Mouse (Mus musculus) CH12.LX (cell line): ENCODE measurements around the gene Tgfbr1. TPM values are rescaled to one million over a fixed set of nuclear protein-coding genes. Genes with fewer than 3 reads are reported as not detected.

Experiments used
- DNase-seq: peaks from one replicate; pipeline ENCODE4 v3.0.0-alpha.2; 2013; ENCODE audit errors: extremely low read depth
- H3K27ac ChIP-seq: 2 replicates; pipeline ENCODE4 v1.5.1; 2012; ENCODE audit warnings: low read depth, mild to moderate bottlenecking, control low read depth, moderate library complexity; ENCODE audit not compliant: insufficient read depth
- H3K27me3 ChIP-seq: replicated peaks from 2 replicates; pipeline ENCODE3; 2012; ENCODE audit warnings: inconsistent platforms
- H3K36me3 ChIP-seq, 2 experiments: replicated peaks in 1 of 2; 2 replicates each; pipeline versions ENCODE3 to v1.6.1; 2012; ENCODE audit warnings: inconsistent platforms in 1 of 2, low read length in 1 of 2, mild to moderate bottlenecking in 1 of 2, mixed read lengths in 1 of 2, moderate library complexity in 1 of 2; ENCODE audit not compliant: control insufficient read depth in 1 of 2, insufficient read depth in 1 of 2
- H3K4me1 ChIP-seq, 2 experiments: 2 replicates each; pipeline ENCODE4 v1.6.1; 2012; ENCODE audit warnings: inconsistent platforms in 1 of 2, moderate library complexity in 1 of 2; ENCODE audit not compliant: insufficient read depth in 2 of 2, control insufficient read depth in 1 of 2
- H3K4me2 ChIP-seq: 2 replicates; pipeline ENCODE4 v1.6.1; 2012; ENCODE audit warnings: low read depth, mild to moderate bottlenecking, control low read depth; ENCODE audit not compliant: poor library complexity, insufficient read depth, severe bottlenecking
- H3K4me3 ChIP-seq, 3 experiments: fragments of 150-350 bp in 1 of 3; sonication (generic) in 1 of 3; replicated peaks in 1 of 3; 2 replicates each; pipeline versions ENCODE3 to v1.5.1; 2011 to 2012; ENCODE audit warnings: low read depth in 2 of 3, low read length in 2 of 3, mild to moderate bottlenecking in 2 of 3, moderate library complexity in 2 of 3, control low read depth in 1 of 3, improper control_type of control experiment in 1 of 3, inconsistent platforms in 1 of 3, mixed read lengths in 1 of 3; ENCODE audit not compliant: poor library complexity in 1 of 3
- H3K79me2 ChIP-seq: replicated peaks from 2 replicates; pipeline ENCODE4 v1.6.1; 2012; ENCODE audit warnings: mild to moderate bottlenecking, moderate library complexity; ENCODE audit not compliant: control insufficient read depth, poor library complexity, insufficient read depth, severe bottlenecking; ENCODE audit errors: extremely low read depth
- H3K9ac ChIP-seq: 2 replicates; pipeline ENCODE4 v1.6.1; 2012; ENCODE audit warnings: low read depth, mild to moderate bottlenecking, control low read depth, moderate library complexity; ENCODE audit not compliant: insufficient read depth
- H3K9me3 ChIP-seq: replicated peaks from 2 replicates; pipeline ENCODE3; 2012; ENCODE audit warnings: low read length, inconsistent platforms, mixed read lengths
- BHLHE40 ChIP-seq: IDR thresholded peaks from 2 replicates; pipeline ENCODE4 v1.6.1; 2011; ENCODE audit warnings: mild to moderate bottlenecking, low read depth, low read length, improper control_type of control experiment
- CHD1 ChIP-seq: IDR thresholded peaks from 2 replicates; pipeline ENCODE4 v1.6.1; 2012; ENCODE audit warnings: low read depth, low read length, improper control_type of control experiment, inconsistent platforms
- CHD2 ChIP-seq: IDR thresholded peaks from 2 replicates; pipeline ENCODE4 v1.6.1; 2011; ENCODE audit warnings: low read length, improper control_type of control experiment
- E2F4 ChIP-seq: IDR thresholded peaks from 2 replicates; pipeline ENCODE4 v1.6.1; 2011; ENCODE audit warnings: low read depth, low read length, improper control_type of control experiment; ENCODE audit not compliant: insufficient replicate concordance
- ELF1 ChIP-seq: IDR thresholded peaks from 2 replicates; pipeline ENCODE4 v1.6.1; 2014; ENCODE audit warnings: low read depth, mild to moderate bottlenecking, inconsistent platforms, low read length, improper control_type of control experiment
- EP300 ChIP-seq: IDR thresholded peaks from 2 replicates; pipeline ENCODE4 v1.6.1; 2011; ENCODE audit warnings: low read length, improper control_type of control experiment
- ETS1 ChIP-seq: conservative IDR thresholded peaks from 2 replicates; pipeline ENCODE4 v1.6.1; 2012; ENCODE audit warnings: low read depth, mild to moderate bottlenecking, inconsistent platforms, low read length, improper control_type of control experiment, moderate library complexity
- GABPA ChIP-seq: IDR thresholded peaks from 2 replicates; pipeline ENCODE4 v1.6.1; 2012; ENCODE audit warnings: low read depth, low read length, improper control_type of control experiment, inconsistent platforms; ENCODE audit not compliant: insufficient replicate concordance
- HCFC1 ChIP-seq: IDR thresholded peaks from 2 replicates; pipeline ENCODE4 v1.6.1; 2012; ENCODE audit warnings: low read depth, mild to moderate bottlenecking, inconsistent platforms, low read length, improper control_type of control experiment
- IRF4 ChIP-seq: IDR thresholded peaks from 2 replicates; pipeline ENCODE4 v1.6.1; 2014; ENCODE audit warnings: low read depth, mild to moderate bottlenecking, inconsistent platforms, low read length, improper control_type of control experiment
- JUN ChIP-seq: IDR thresholded peaks from 2 replicates; pipeline ENCODE4 v1.6.1; 2011; ENCODE audit warnings: low read depth, mild to moderate bottlenecking, low read length, improper control_type of control experiment, moderate library complexity; ENCODE audit not compliant: insufficient read depth
- JUND ChIP-seq: conservative IDR thresholded peaks from 2 replicates; pipeline ENCODE4 v1.6.1; 2011; ENCODE audit warnings: low read depth, low read length, improper control_type of control experiment
- KAT2A ChIP-seq: IDR thresholded peaks from 2 replicates; pipeline ENCODE4 v1.6.1; 2012; ENCODE audit warnings: low read length, improper control_type of control experiment, inconsistent platforms; ENCODE audit not compliant: insufficient replicate concordance
- MAFK ChIP-seq: IDR thresholded peaks from 2 replicates; pipeline ENCODE4 v1.6.1; 2011; ENCODE audit warnings: low read length, improper control_type of control experiment; ENCODE audit not compliant: insufficient replicate concordance
- MAX ChIP-seq: IDR thresholded peaks from 2 replicates; pipeline ENCODE4 v1.6.1; 2011; ENCODE audit warnings: low read length, improper control_type of control experiment
- MEF2A ChIP-seq: IDR thresholded peaks from 2 replicates; pipeline ENCODE4 v1.6.1; 2014; ENCODE audit warnings: low read depth, mild to moderate bottlenecking, inconsistent platforms, low read length, improper control_type of control experiment, borderline replicate concordance
- MXI1 ChIP-seq: IDR thresholded peaks from 2 replicates; pipeline ENCODE4 v1.6.1; 2011; ENCODE audit warnings: mild to moderate bottlenecking, low read depth, low read length, improper control_type of control experiment
- MYC ChIP-seq: IDR thresholded peaks from 2 replicates; pipeline ENCODE4 v1.6.1; 2011; ENCODE audit warnings: low read depth, mild to moderate bottlenecking, improper control_type of control experiment, low read length
- NELFE ChIP-seq: IDR thresholded peaks from 2 replicates; pipeline ENCODE4 v1.6.1; 2011; ENCODE audit warnings: low read depth, low read length, improper control_type of control experiment
- NRF1 ChIP-seq: IDR thresholded peaks from 2 replicates; pipeline ENCODE4 v1.6.1; 2014; ENCODE audit warnings: low read depth, mild to moderate bottlenecking, inconsistent platforms, low read length, improper control_type of control experiment, moderate library complexity
- PAX5 ChIP-seq: IDR thresholded peaks from 2 replicates; pipeline ENCODE4 v1.6.1; 2012; ENCODE audit warnings: low read length, inconsistent platforms, mixed read lengths
- POLR2AphosphoS2 ChIP-seq: IDR thresholded peaks from 2 replicates; pipeline ENCODE4 v1.6.1; 2011; ENCODE audit warnings: low read depth, low read length, improper control_type of control experiment
- RAD21 ChIP-seq: IDR thresholded peaks from 2 replicates; pipeline ENCODE4 v1.6.1; 2011; ENCODE audit warnings: low read depth, mild to moderate bottlenecking, low read length, improper control_type of control experiment, moderate library complexity
- RCOR1 ChIP-seq: conservative IDR thresholded peaks from 2 replicates; pipeline ENCODE4 v1.6.1; 2012; ENCODE audit warnings: low read depth, mild to moderate bottlenecking, inconsistent platforms, low read length, improper control_type of control experiment
- SIN3A ChIP-seq: IDR thresholded peaks from 2 replicates; pipeline ENCODE4 v1.6.1; 2012; ENCODE audit warnings: low read length, improper control_type of control experiment, inconsistent platforms
- SMC3 ChIP-seq: IDR thresholded peaks from 2 replicates; pipeline ENCODE4 v1.6.1; 2011; ENCODE audit warnings: low read depth, low read length, improper control_type of control experiment
- TBP ChIP-seq: conservative IDR thresholded peaks from 2 replicates; pipeline ENCODE4 v1.6.1; 2011; ENCODE audit warnings: low read depth, low read length, improper control_type of control experiment
- TCF12 ChIP-seq: IDR thresholded peaks from 2 replicates; pipeline ENCODE4 v1.6.1; 2014; ENCODE audit warnings: low read depth, mild to moderate bottlenecking, inconsistent platforms, low read length, improper control_type of control experiment
- UBTF ChIP-seq: IDR thresholded peaks from 2 replicates; pipeline ENCODE4 v1.6.1; 2012; ENCODE audit warnings: low read depth, mild to moderate bottlenecking, inconsistent platforms, low read length, improper control_type of control experiment, moderate library complexity
- USF1 ChIP-seq: IDR thresholded peaks from 2 replicates; pipeline ENCODE4 v1.6.1; 2014; ENCODE audit warnings: low read depth, mild to moderate bottlenecking, inconsistent platforms, low read length, improper control_type of control experiment
- USF2 ChIP-seq: conservative IDR thresholded peaks from 2 replicates; pipeline ENCODE4 v1.6.1; 2011; ENCODE audit warnings: low read depth, low read length, improper control_type of control experiment
- ZKSCAN1 ChIP-seq: IDR thresholded peaks from 2 replicates; pipeline ENCODE4 v1.6.1; 2012; ENCODE audit warnings: low read depth, inconsistent platforms, low read length, improper control_type of control experiment, borderline replicate concordance
- ZMIZ1 ChIP-seq: IDR thresholded peaks from 2 replicates; pipeline ENCODE4 v1.6.1; 2012; ENCODE audit warnings: low read depth, mild to moderate bottlenecking, inconsistent platforms, low read length, improper control_type of control experiment
- ZNF384 ChIP-seq: IDR thresholded peaks from 2 replicates; pipeline ENCODE4 v1.6.1; 2012; ENCODE audit warnings: low read depth, low read length, improper control_type of control experiment, inconsistent platforms
- dilution Hi-C: fragments of 300-500 bp; cut with MboI; formaldehyde crosslinking; loops from 2 replicates; pipeline ENCODE4 v1.14.3; 2020; ENCODE audit warnings: low sequenced_read_pairs; ENCODE audit not compliant: extremely low pct_unique_long_range_greater_than_20kb, extremely low pct_ligation_motif_present
- in situ Hi-C: fragments of 300-500 bp; cut with MboI; formaldehyde crosslinking; loops from 3 replicates; pipeline ENCODE4 v1.14.3; 2019; ENCODE audit warnings: low sequenced_read_pairs, low pct_ligation_motif_present, low pct_unique_long_range_greater_than_20kb, mixed read lengths
- polyA plus RNA-seq: library from polyadenylated mRNA; unstranded; fragments of >175 nt; gene quantifications from 2 replicates; pipeline ENCODE4 v1.2.1, GENCODE M21; 2012; ENCODE audit warnings: low read depth; ENCODE audit not compliant: insufficient read length
- total RNA-seq, 2 experiments: library from RNA; depleted of rRNA; stranded (reverse); fragments of 300-350 nt in 1 of 2; fragments of >200 nt in 1 of 2; gene quantifications; 2 replicates each; pipeline ENCODE4 v1.2.3; 2012 to 2014

The Tgfbr1 gene
- total and polyA plus RNA-seq, 3 experiments, result 3.4 to 8.7 (median 7.0) TPM

- Histone ChIP-seq H3K9ac (no peak overlapping the region), H3K4me1 (peaks cover 20 to 32% of the 10 kb centered on the region in 2 experiments), H3K27ac (no peak overlapping the region), H3K4me3 (no peak overlapping the region), H3K4me2 (peak overlapping the region; percentile 58), H3K36me3 (no peaks in the 10 kb centered on the region), H3K27me3 (no peaks in the 10 kb centered on the region), H3K79me2 (no peaks in the 10 kb centered on the region), H3K9me3 (peaks cover 18% of the 10 kb centered on the region)
- TF ChIP-seq ZMIZ1 (no peak), MXI1 (peak; percentile 50; the same call in 1 of the 2 replicates), BHLHE40 (peak; percentile 89), TBP (no peak), MEF2A (peak; percentile 78), MYC (peak; percentile 65; the same call in 1 of the 2 replicates), HCFC1 (peak; percentile 33), MAFK (peak; percentile 95), SIN3A (peak; percentile 78), MAX (peak; percentile 53), RCOR1 (peak; percentile 90), USF1 (peak; percentile 65), EP300 (peak; percentile 99), POLR2AphosphoS2 (no peak), ZNF384 (peak; percentile 96), CHD1 (no peak), USF2 (peak; percentile 24; the same call in 1 of the 2 replicates), CHD2 (peak; percentile 81; the same call in 1 of the 2 replicates), JUN (peak; percentile 93), ETS1 (peak; percentile 96), JUND (peak; percentile 93), E2F4 (no peak), SMC3 (peak; percentile 15; the same call in 1 of the 2 replicates), PAX5 (no peak), ZKSCAN1 (no peak), NRF1 (no peak), KAT2A (no peak), IRF4 (peak; percentile 96), ELF1 (peak; percentile 80), GABPA (no peak), UBTF (no peak), NELFE (no peak), TCF12 (peak; percentile 90), RAD21 (no peak; the same call in none of the 2 replicates)
- peak; percentile 93 for DNase-seq
- in situ Hi-C loops, result no loop called here
- dilution Hi-C loops, result no loop called here
Observed at GRCm38 (mm10) chr4:47303340-47303998, 49.6 kb upstream of the Tgfbr1 start.
